Mouse (Mus musculus) urinary bladder, postnatal 10 days (tissue): ENCODE results near the gene Cubn.

Experiments used
- DNase-seq: peaks from one replicate; pipeline ENCODE4 v3.0.0; 2022; ENCODE audit warnings: low spot score

The Cubn gene

DNA sequence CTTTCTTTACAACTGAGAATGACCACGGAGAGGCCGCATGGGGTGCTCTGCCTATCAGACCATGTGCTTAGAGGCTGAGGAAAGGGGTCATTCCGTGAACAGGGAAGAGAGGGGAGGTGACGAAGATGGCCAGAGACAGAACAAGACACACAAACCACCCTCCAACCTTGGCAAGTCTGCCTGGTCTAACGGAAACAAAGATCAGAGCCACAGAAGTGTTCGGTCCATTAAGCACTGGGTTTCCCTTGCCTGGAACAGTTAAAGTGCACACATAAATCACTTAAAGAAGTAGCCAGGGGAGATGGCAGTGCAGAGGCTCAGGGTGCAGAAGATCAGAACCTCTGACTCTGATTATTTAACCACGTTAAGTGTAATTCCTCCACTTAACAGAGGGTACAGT, 257.7 kb downstream of the Cubn start:
- DNase-seq = no peak

DNA sequence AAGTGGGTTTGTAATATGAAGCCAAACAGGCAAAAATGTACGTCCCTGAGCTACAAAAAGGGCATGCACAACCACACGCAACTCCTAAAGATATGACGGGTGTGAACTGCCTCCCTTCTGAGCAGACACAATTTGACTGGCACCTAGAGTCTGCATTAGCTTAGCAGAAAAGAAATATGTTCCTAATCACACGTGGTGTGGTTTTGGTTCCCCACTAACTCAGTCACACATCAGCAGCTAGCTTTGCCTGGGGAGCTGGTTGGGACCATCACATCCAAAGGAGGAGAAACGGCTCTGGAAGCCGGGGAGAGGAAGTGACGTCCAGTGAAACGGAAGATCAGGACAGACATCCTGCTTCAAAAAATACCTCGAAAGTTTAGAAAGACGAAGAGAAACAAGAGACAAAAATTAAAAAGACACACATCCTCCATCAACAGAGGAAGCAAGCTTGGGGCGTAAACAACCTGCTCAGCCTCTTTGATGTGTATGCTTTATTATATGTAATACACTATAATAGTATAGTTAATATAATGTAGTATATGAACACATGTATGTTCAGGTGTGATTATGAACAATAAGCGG, 258.3 kb downstream of the Cubn start:
- no peak for DNase-seq

DNA sequence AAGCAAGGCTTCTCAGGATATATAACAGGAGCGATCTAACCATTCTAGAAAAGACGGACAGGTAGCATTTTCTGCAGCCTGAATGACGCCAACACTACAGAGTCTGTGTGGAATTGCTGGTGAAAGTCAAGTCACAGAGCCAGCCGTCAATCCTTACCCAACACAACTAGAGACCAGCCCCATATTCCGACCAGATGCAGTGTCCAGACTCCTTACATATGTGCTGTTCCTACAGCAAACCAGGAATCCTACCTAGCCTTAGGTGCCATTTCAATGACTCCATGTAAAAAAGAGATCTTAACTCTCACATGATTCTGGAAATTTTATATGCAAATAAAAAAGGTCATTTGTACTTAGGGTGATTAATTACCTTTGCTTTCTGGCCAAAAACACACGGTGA, 259.3 kb downstream of the Cubn start:
- DNase-seq = no peak

DNA sequence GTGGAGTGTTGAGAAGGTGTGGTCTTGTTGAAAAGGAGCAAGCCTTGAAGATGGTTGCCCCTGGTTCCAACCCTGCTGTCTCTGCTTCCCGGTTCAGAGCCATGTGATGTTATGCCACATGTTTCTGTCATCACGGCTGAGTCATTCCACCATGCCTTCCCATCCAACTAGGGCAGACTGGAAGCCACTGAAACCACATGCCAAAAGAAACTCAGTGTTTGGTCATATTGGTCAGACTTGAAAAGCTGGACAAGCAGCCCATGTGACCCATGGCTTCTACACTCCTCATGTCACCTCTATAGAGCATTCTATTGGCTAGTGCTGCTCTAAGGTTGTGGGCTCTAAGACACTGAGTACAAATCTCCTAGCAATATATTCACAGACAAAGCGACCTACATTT, 261.9 kb downstream of the Cubn start:
- DNase-seq = no peak
